Comparison of ENCODE assay signal across 14 mouse cellular contexts in the genomic region with DNA sequence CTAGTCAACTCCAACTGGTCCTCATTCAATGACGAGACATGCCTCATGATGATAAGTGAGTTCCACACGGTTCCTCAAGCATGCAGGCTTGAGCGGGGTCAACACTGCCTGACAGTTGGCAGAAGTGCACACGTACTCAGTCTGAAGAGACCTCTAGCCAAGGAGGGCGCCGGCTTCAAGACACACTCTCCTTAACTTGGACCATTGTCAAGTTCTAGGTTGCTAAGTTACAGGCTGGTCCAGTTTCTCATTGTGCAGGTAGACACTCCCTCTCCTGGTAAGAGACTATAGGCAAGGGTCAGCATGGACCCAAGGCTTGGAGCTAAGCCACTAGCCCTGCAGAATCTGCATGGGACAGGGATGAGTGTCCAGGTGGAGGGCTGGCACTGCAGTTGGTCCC. TPM values are rescaled to one million over a fixed set of nuclear protein-coding genes. Genes with fewer than 3 reads are reported as not detected.
"Had no signal": no experiment of that assay in that cellular context is flagged by ENCODE, and none has a peak within 500 bp of the region (broad histone marks: within the 10 kb centered on the region; RNA-seq: fewer than 3 reads in every experiment).

No protein-coding gene starts in this region.

- H3K9ac ChIP-seq: intestine, embryonic 15.5 days; limb, embryonic 13.5 days; liver, embryonic 14.5 days; neural tube, embryonic 12.5 days had no signal

- DNase-seq: left cerebral cortex, postnatal 4 days; midbrain, embryonic 14.5 days; thymus, postnatal 4 days had no signal

- ATAC-seq: intestine, embryonic 15.5 days had no signal

- H3K4me1 ChIP-seq: limb, embryonic 13.5 days; midbrain, embryonic 10.5 days; neural tube, embryonic 12.5 days had no signal

- H3K4me3 ChIP-seq: intestine, embryonic 15.5 days; layer of hippocampus, adult 2 months; limb, embryonic 13.5 days; midbrain, embryonic 10.5 days; neural tube, embryonic 12.5 days had no signal

- H3K27me3 ChIP-seq: intestine, embryonic 15.5 days; limb, embryonic 13.5 days; neural tube, embryonic 12.5 days had no signal

- H3K4me2 ChIP-seq: intestine, embryonic 15.5 days; limb, embryonic 13.5 days; neural tube, embryonic 12.5 days had no signal

- H3K27ac ChIP-seq: intestine, embryonic 15.5 days; layer of hippocampus, adult 2 months; limb, embryonic 13.5 days; liver, embryonic 14.5 days; midbrain, embryonic 10.5 days; neural tube, embryonic 12.5 days; stomach, postnatal 0 days had no signal

- H3K9me3 ChIP-seq: intestine, embryonic 15.5 days; limb, embryonic 13.5 days; midbrain, embryonic 10.5 days; neural tube, embryonic 12.5 days had no signal

RNA-seq across cellular contexts. Expression of a gene that starts 14.0 kb away (rescaled TPM):
- total RNA-seq: liver, adult 2 months; megakaryocyte, adult 5-6 weeks; neutrophil, adult 5-6 weeks had no signal
- polyA plus RNA-seq: kidney, embryonic 14.5 days; limb, embryonic 13.5 days; liver, embryonic 14.5 days had no signal
